Mouse (Mus musculus): ENCODE measurements around the gene Shank3. TPM values are rescaled to one million over a fixed set of nuclear protein-coding genes. Genes with fewer than 3 reads are reported as not detected.

Shank3 gene
- 1.00 TPM for polyA plus RNA-seq (2014; fragmentation: Illumina TruSeq; extraction: RNeasy Lipid Tissue Mini Kit (QIAGEN cat#74804))

GRCm38 (mm10) chr15:89498961-89499688, at the start of gene Shank3:
Shank3 (plus strand) TSS chr15:89499623.

GRCm38 (mm10) chr15:89453865-89454478, 45.5 kb upstream of the Shank3 start, which contains the start of gene Mapk8ip2:
Mapk8ip2 (plus strand) TSS chr15:89453913.

GRCm38 (mm10) chr15:89477091-89477491, 22.3 kb upstream of the Shank3 start, which contains the start of gene Arsa:
Arsa (minus strand) TSS chr15:89477425.

GRCm38 (mm10) chr15:89568114-89568513, 68.7 kb downstream of the Shank3 start, which contains the start of gene Acr:
Acr (plus strand) TSS chr15:89568326.

GRCm38 (mm10) chr15:89591723-89592455, 92.5 kb downstream of the Shank3 start, which contains the start of gene Rabl2:
Rabl2 (minus strand) TSS chr15:89591923.

Other genes with a start within 250 kb of the Shank3 start
- 1.5 TPM for gene Sbf1, start 184.3 kb upstream of the Shank3 start, polyA plus RNA-seq (2014; fragmentation: Illumina TruSeq; extraction: RNeasy Lipid Tissue Mini Kit (QIAGEN cat#74804))
- not detected for gene Adm2, start 176.9 kb upstream of the Shank3 start, polyA plus RNA-seq (2014; fragmentation: Illumina TruSeq; extraction: RNeasy Lipid Tissue Mini Kit (QIAGEN cat#74804))
- gene Miox, start 165.2 kb upstream of the Shank3 start, polyA plus RNA-seq (2014; fragmentation: Illumina TruSeq; extraction: RNeasy Lipid Tissue Mini Kit (QIAGEN cat#74804)): not detected
- gene Lmf2, start 144.0 kb upstream of the Shank3 start, polyA plus RNA-seq (2014; fragmentation: Illumina TruSeq; extraction: RNeasy Lipid Tissue Mini Kit (QIAGEN cat#74804)): 0.86 TPM
- 12.9 TPM for gene Ncaph2, start 143.9 kb upstream of the Shank3 start, polyA plus RNA-seq (2014; fragmentation: Illumina TruSeq; extraction: RNeasy Lipid Tissue Mini Kit (QIAGEN cat#74804))
- not detected for gene Sco2, start 125.8 kb upstream of the Shank3 start, polyA plus RNA-seq (2014; fragmentation: Illumina TruSeq; extraction: RNeasy Lipid Tissue Mini Kit (QIAGEN cat#74804))
- not detected for gene Tymp, start 122.6 kb upstream of the Shank3 start, polyA plus RNA-seq (2014; fragmentation: Illumina TruSeq; extraction: RNeasy Lipid Tissue Mini Kit (QIAGEN cat#74804))
- not detected for gene Odf3b, start 120.3 kb upstream of the Shank3 start, polyA plus RNA-seq (2014; fragmentation: Illumina TruSeq; extraction: RNeasy Lipid Tissue Mini Kit (QIAGEN cat#74804))
- not detected for gene Klhdc7b, start 114.7 kb upstream of the Shank3 start, polyA plus RNA-seq (2014; fragmentation: Illumina TruSeq; extraction: RNeasy Lipid Tissue Mini Kit (QIAGEN cat#74804))
- gene Syce3, start 89.1 kb upstream of the Shank3 start, polyA plus RNA-seq (2014; fragmentation: Illumina TruSeq; extraction: RNeasy Lipid Tissue Mini Kit (QIAGEN cat#74804)): not detected
- gene Cpt1b, start 73.8 kb upstream of the Shank3 start, polyA plus RNA-seq (2014; fragmentation: Illumina TruSeq; extraction: RNeasy Lipid Tissue Mini Kit (QIAGEN cat#74804)): not detected
- 0.48 TPM for gene C730034F03Rik, start 70.0 kb upstream of the Shank3 start, polyA plus RNA-seq (2014; fragmentation: Illumina TruSeq; extraction: RNeasy Lipid Tissue Mini Kit (QIAGEN cat#74804))
- gene Gm44502, start 69.9 kb upstream of the Shank3 start, polyA plus RNA-seq (2014; fragmentation: Illumina TruSeq; extraction: RNeasy Lipid Tissue Mini Kit (QIAGEN cat#74804)): not detected
- gene Chkb, start 69.7 kb upstream of the Shank3 start, polyA plus RNA-seq (2014; fragmentation: Illumina TruSeq; extraction: RNeasy Lipid Tissue Mini Kit (QIAGEN cat#74804)): 19.3 TPM
- gene Mapk8ip2, start 45.7 kb upstream of the Shank3 start, polyA plus RNA-seq (2014; fragmentation: Illumina TruSeq; extraction: RNeasy Lipid Tissue Mini Kit (QIAGEN cat#74804)): 0.20 TPM
- 1.9 TPM for gene Arsa, start 22.2 kb upstream of the Shank3 start, polyA plus RNA-seq (2014; fragmentation: Illumina TruSeq; extraction: RNeasy Lipid Tissue Mini Kit (QIAGEN cat#74804))
- gene Acr, start 68.7 kb downstream of the Shank3 start, polyA plus RNA-seq (2014; fragmentation: Illumina TruSeq; extraction: RNeasy Lipid Tissue Mini Kit (QIAGEN cat#74804)): not detected
- gene Rabl2, start 92.3 kb downstream of the Shank3 start, polyA plus RNA-seq (2014; fragmentation: Illumina TruSeq; extraction: RNeasy Lipid Tissue Mini Kit (QIAGEN cat#74804)): 11.1 TPM